Mouse (Mus musculus): ENCODE measurements at regions not wholly inside any gene's neighbourhood (a gene's known extent, or its start where the extent isn't known, plus 50 kb on each side); places are given as distances from the start of the nearest gene placed in this dataset.
A peak's percentile ranks its signal among the peaks of the same experiment; 100 is the strongest.

DNA sequence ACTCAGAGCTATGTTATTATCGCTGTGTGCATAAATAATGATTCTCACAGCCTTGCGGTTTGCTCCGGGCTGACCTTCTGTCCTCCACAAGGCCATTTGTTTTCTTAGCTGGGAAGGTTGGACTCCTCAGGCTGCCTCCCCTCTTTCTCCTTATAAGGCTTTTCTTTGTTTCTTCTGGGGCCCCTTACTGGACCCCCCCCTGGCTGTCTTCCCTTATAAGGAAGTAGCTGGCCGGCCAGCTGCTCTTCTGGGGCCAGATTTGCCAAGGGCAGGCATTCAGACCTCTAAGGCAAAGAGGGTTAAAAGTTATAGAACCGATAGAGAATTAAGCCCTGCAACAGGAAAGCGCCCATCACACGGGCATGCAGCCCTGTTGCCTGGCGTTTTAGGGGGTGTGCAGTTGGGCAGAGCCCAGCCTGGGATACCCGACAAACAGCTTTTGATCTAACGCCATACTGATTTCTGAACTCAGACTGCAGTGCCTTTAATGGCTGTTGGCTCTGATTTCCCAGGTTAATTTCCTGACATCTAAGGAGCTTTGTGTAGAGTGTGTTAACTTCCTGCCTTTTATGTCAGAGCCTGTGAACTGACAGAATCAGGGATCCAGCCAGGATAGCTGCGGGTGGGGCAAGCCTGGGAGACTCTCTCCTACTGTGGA lies 66.1 kb upstream of the Serp2 start:
- peaks cover 10% of the 10 kb centered on the region for H3K4me1 ChIP-seq (ENCODE audit: control insufficient read depth, insufficient read depth, low read length)
- no peak overlapping the region for H3K4me3 ChIP-seq (ENCODE audit: insufficient read depth, low read length)
- TF ChIP-seq POLR2A (IDR thresholded peaks at IDR 0.05; ENCODE audit: extremely low read depth, insufficient read depth, low read length) (no peak), CTCF (IDR thresholded peaks at IDR 0.05; ENCODE audit: extremely low read depth, insufficient read depth, low read length) (no peak)
- H3K27ac ChIP-seq (ENCODE audit: insufficient read depth, low read length), result peak overlapping the region; percentile 22; the same call in 1 of the 2 replicates

DNA sequence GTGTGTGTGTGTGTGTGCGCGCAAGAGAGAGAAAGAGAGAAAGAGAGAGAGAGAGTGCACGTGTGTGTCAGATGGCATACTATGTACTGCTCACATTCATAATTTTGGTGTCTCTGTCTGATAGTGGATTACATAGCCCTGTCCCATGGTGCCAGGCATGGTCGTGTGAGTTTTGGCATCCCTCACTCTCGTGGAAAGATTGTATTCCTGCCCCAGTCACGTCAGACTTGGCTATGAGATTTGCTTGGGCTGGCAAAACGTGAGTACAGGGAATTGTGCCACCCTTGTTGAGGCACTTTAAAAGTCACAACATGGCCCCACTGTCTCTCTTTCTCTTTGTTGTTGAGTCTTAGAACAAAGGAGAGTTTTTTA lies 62.3 kb upstream of the Serp2 start:
- Histone ChIP-seq H3K4me1 (ENCODE audit: control insufficient read depth, insufficient read depth, low read length) (peaks cover 5% of the 10 kb centered on the region), H3K27ac (ENCODE audit: insufficient read depth, low read length) (no peak overlapping the region), H3K4me3 (ENCODE audit: insufficient read depth, low read length) (no peak overlapping the region)
- TF ChIP-seq CTCF (IDR thresholded peaks at IDR 0.05; ENCODE audit: extremely low read depth, insufficient read depth, low read length) (no peak), POLR2A (IDR thresholded peaks at IDR 0.05; ENCODE audit: extremely low read depth, insufficient read depth, low read length) (no peak)

- no peak for TF ChIP-seq CTCF (IDR thresholded peaks at IDR 0.05; ENCODE audit: extremely low read depth, insufficient read depth, low read length)
- TF ChIP-seq POLR2A (IDR thresholded peaks at IDR 0.05; ENCODE audit: extremely low read depth, insufficient read depth, low read length), result no peak
- Histone ChIP-seq H3K4me1 (ENCODE audit: control insufficient read depth, insufficient read depth, low read length) (peaks cover 3% of the 10 kb centered on the region), H3K4me3 (ENCODE audit: insufficient read depth, low read length) (no peak overlapping the region), H3K27ac (ENCODE audit: insufficient read depth, low read length) (no peak overlapping the region)
These were observed 61.8 kb upstream of the Serp2 start for GRCm38 (mm10) chr14:76618331-76619037.

- TF ChIP-seq CTCF (IDR thresholded peaks at IDR 0.05; ENCODE audit: extremely low read depth, insufficient read depth, low read length), result no peak
- no peak for TF ChIP-seq POLR2A (IDR thresholded peaks at IDR 0.05; ENCODE audit: extremely low read depth, insufficient read depth, low read length)
- Histone ChIP-seq H3K4me3 (ENCODE audit: insufficient read depth, low read length) (no peak overlapping the region), H3K27ac (ENCODE audit: insufficient read depth, low read length) (no peak overlapping the region), H3K4me1 (ENCODE audit: control insufficient read depth, insufficient read depth, low read length) (peaks cover 3% of the 10 kb centered on the region)
These were observed 61.2 kb upstream of the Serp2 start for GRCm38 (mm10) chr14:76617889-76618288.

DNA sequence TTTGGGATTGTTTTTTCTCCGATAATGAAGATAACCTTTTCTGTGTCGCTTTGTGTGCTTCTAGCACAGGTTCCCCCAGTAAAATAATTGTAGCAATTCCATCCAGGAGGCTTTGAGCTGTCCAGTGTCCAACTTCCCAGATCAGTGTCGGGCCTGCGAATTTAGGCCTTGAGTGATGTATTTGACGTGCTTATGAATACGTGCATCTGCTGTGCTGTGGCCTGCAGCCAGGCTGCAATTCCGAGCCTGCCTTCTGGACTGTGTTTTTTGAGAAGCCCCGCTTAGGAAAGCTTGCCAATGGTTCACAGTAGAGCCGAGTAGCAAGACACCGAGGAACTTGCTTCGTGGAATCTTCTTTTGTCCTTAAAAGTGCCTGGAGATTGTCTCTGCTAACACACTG lies 60.8 kb upstream of the Serp2 start:
- peaks cover 3% of the 10 kb centered on the region for H3K4me1 ChIP-seq (ENCODE audit: control insufficient read depth, insufficient read depth, low read length)
- TF ChIP-seq CTCF (IDR thresholded peaks at IDR 0.05; ENCODE audit: extremely low read depth, insufficient read depth, low read length) (no peak), POLR2A (IDR thresholded peaks at IDR 0.05; ENCODE audit: extremely low read depth, insufficient read depth, low read length) (no peak)
- H3K4me3 ChIP-seq (ENCODE audit: insufficient read depth, low read length), result no peak overlapping the region
- H3K27ac ChIP-seq (ENCODE audit: insufficient read depth, low read length), result no peak overlapping the region

GRCm38 (mm10) chr14:76616367-76616683 lies 59.6 kb upstream of the Serp2 start:
- no peak overlapping the region for H3K4me3 ChIP-seq (ENCODE audit: insufficient read depth, low read length)
- TF ChIP-seq POLR2A (IDR thresholded peaks at IDR 0.05; ENCODE audit: extremely low read depth, insufficient read depth, low read length) (no peak), CTCF (IDR thresholded peaks at IDR 0.05; ENCODE audit: extremely low read depth, insufficient read depth, low read length) (no peak)
- H3K27ac ChIP-seq (ENCODE audit: insufficient read depth, low read length), result no peak overlapping the region
- peaks cover 4% of the 10 kb centered on the region for H3K4me1 ChIP-seq (ENCODE audit: control insufficient read depth, insufficient read depth, low read length)

DNA sequence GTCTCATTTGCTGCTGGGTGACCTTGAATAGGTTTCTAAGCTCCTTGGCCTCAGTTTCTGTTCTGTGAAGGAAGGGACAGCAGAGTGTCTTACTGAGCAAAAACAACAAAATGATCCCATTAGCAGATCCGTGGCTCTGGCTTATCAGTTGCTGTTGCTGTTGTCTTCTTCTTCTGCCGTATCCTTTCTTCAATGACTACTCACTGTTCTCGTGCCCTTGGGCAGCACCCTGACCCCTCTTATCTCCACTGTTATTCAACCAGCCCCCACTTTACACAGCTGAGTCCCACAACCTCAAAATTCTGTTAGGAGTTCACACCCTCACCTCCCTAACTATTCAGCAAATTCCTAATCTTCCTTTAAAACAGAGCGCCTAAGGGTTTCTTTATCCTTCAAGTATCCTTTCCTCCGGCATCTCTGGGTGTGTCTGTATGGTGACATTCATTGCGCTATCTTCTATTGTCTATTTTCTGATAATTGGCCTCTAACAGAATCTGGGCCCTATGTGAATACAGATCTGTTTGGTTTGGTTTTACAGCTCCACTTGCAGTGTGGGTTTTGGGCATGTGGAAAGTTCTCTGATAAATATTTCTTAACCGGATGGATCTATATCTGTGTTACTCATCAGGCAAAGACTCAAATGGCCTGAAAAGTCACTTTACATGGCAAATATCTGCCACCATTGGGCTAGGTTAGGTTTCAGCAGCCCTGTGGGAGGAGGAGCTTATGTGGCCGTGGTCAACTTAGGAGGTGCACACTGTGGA lies 59.1 kb upstream of the Serp2 start:
- TF ChIP-seq CTCF (IDR thresholded peaks at IDR 0.05; ENCODE audit: extremely low read depth, insufficient read depth, low read length), result no peak
- no peak for TF ChIP-seq POLR2A (IDR thresholded peaks at IDR 0.05; ENCODE audit: extremely low read depth, insufficient read depth, low read length)
- Histone ChIP-seq H3K4me1 (ENCODE audit: control insufficient read depth, insufficient read depth, low read length) (peaks cover 7% of the 10 kb centered on the region), H3K27ac (ENCODE audit: insufficient read depth, low read length) (no peak overlapping the region), H3K4me3 (ENCODE audit: insufficient read depth, low read length) (no peak overlapping the region)

DNA sequence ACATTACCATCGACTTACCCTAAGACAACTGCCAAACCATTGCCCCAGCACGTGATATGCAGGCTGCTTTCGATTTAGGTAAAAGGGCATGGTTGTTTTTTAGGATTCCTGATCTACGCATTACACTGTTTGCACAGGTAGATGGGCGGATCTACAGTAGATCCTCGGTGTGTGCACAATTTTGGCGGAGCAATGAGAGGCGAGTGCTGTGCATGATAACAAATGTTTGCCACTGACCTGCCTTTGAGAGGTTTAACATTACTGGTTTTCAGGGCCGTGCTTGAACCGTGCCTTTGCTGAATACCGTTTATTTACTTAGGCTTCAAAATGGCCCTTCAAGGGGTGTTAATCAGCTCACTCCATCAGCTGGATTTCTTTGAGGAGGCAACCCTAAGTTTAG lies 58.5 kb upstream of the Serp2 start:
- H3K27ac ChIP-seq (ENCODE audit: insufficient read depth, low read length), result no peak overlapping the region
- H3K4me3 ChIP-seq (ENCODE audit: insufficient read depth, low read length), result no peak overlapping the region
- no peak for TF ChIP-seq POLR2A (IDR thresholded peaks at IDR 0.05; ENCODE audit: extremely low read depth, insufficient read depth, low read length)
- H3K4me1 ChIP-seq (ENCODE audit: control insufficient read depth, insufficient read depth, low read length), result peaks cover 7% of the 10 kb centered on the region

DNA sequence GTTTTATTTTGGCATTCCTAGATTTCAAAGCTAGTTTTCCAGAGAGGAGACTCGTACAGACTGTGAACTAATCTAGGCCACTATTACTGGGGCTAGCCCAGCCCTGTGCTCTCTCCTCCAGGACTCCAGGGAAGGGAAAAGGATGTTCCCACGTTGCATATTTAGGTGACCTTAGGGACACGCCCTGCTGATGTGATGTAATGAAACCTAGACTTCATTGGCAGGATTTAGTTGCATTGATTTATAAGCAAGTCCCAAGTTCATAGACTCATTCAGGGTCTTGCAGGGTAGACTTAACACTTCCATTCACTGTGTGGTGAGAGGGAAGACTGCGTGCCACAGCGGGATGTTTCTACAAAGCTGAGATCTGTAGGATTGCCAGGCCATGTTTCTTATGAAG lies 58.0 kb upstream of the Serp2 start:
- Histone ChIP-seq H3K27ac (ENCODE audit: insufficient read depth, low read length) (no peak overlapping the region), H3K4me3 (ENCODE audit: insufficient read depth, low read length) (no peak overlapping the region), H3K4me1 (ENCODE audit: control insufficient read depth, insufficient read depth, low read length) (peaks cover 7% of the 10 kb centered on the region)
- TF ChIP-seq POLR2A (IDR thresholded peaks at IDR 0.05; ENCODE audit: extremely low read depth, insufficient read depth, low read length), result no peak
- no peak for TF ChIP-seq CTCF (IDR thresholded peaks at IDR 0.05; ENCODE audit: extremely low read depth, insufficient read depth, low read length)

DNA sequence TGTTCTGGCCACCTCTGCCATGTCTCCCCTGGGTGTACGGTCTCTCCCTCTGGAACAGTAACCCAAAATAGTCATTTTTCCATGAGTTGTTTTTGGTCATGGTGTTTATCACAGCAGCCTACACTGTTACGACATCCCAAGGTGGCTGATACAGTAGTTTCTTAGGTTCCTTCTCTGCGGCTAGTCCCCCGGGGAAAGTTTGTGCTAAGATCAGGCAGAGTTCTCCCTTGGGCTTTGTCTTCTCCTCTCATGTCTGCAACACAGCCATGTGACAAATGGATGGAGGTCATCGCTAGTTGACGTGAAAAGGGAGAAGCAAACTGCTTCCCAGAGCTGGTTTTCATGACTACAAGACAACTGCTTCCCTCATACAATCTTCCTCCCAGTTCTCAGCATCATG lies 56.9 kb upstream of the Serp2 start:
- TF ChIP-seq POLR2A (IDR thresholded peaks at IDR 0.05; ENCODE audit: extremely low read depth, insufficient read depth, low read length) (no peak), CTCF (IDR thresholded peaks at IDR 0.05; ENCODE audit: extremely low read depth, insufficient read depth, low read length) (no peak)

More for the DNA sequence above, 56.9 kb upstream of the Serp2 start:
- H3K4me3 ChIP-seq (ENCODE audit: insufficient read depth, low read length), result no peak overlapping the region
- H3K27ac ChIP-seq (ENCODE audit: insufficient read depth, low read length), result no peak overlapping the region
- peaks cover 6% of the 10 kb centered on the region for H3K4me1 ChIP-seq (ENCODE audit: control insufficient read depth, insufficient read depth, low read length)
